Mouse (Mus musculus) heart, embryonic 16.5 days (tissue): ENCODE data around the gene Kndc1. TPM values are rescaled to one million over a fixed set of nuclear protein-coding genes. Genes with fewer than 3 reads are reported as not detected.

Experiments
- ATAC-seq: fragments of 200-750 bp; cut with Nextera tagmentation; replicated peaks from 2 replicates; pipeline ENCODE4 v1.8.0; 2017; ENCODE audit warnings: moderate number of reproducible peaks; ENCODE audit not compliant: insufficient read depth, low FRiP score; ENCODE audit errors: extremely low read depth
- H3K27ac ChIP-seq: fragments of 300-500 bp; sonication (generic); 2 replicates; pipeline ENCODE4 v1.5.1; 2014; ENCODE audit warnings: mild to moderate bottlenecking, low read length, control low read depth, moderate library complexity
- H3K27me3 ChIP-seq: fragments of 300-500 bp; sonication (generic); 2 replicates; pipeline ENCODE4 v1.6.1; 2014; ENCODE audit warnings: low read length, mixed read lengths; ENCODE audit not compliant: control insufficient read depth, insufficient read depth
- H3K36me3 ChIP-seq: fragments of 300-500 bp; sonication (generic); 2 replicates; pipeline ENCODE4 v1.6.1; 2014; ENCODE audit not compliant: control insufficient read depth, insufficient read depth
- H3K4me1 ChIP-seq: fragments of 300-500 bp; sonication (generic); 2 replicates; pipeline ENCODE4 v1.6.1; 2014; ENCODE audit warnings: low read length, mixed read lengths; ENCODE audit not compliant: control insufficient read depth, insufficient read depth
- H3K4me2 ChIP-seq: fragments of 300-500 bp; sonication (generic); 2 replicates; pipeline ENCODE4 v1.6.1; 2014; ENCODE audit warnings: low read depth, mild to moderate bottlenecking, control low read depth, low read length
- H3K4me3 ChIP-seq: fragments of 300-500 bp; sonication (generic); 2 replicates; pipeline ENCODE4 v1.5.1; 2014; ENCODE audit warnings: mild to moderate bottlenecking, control low read depth, low read length
- H3K9ac ChIP-seq: fragments of 300-500 bp; sonication (generic); 2 replicates; pipeline ENCODE4 v1.6.1; 2014; ENCODE audit warnings: low read length, control low read depth
- H3K9me3 ChIP-seq: fragments of 300-500 bp; sonication (generic); replicated peaks from 2 replicates; pipeline ENCODE4 v1.6.1; 2016; ENCODE audit warnings: low read length; ENCODE audit not compliant: control insufficient read depth
- WGBS: fragments of 180-500 bp; shearing (Covaris S2); extraction: QIAGEN DNeasy Blood & Tissue Kit; methylation state at CpG from one replicate; pipeline ENCODE4 v1.1.7; 2014; 5-methylcytosine and 5-hydroxymethylcytosine counted together
- polyA plus RNA-seq: library from polyadenylated mRNA; unstranded; fragments of >200 nt; fragmentation: Nextera tagmentation; extraction: Ambion mirVana; gene quantifications from 2 replicates; pipeline ENCODE4 v1.2.1, GENCODE M21; 2015

Kndc1 gene
- polyA plus RNA-seq, 1 experiment from 2014 or later = 0.47 TPM

GRCm38 (mm10) chr7:139951079-139951478, 56.6 kb downstream of the Kndc1 start:
- WGBS = 5% methylated on average over 16 of the region's 16 CpGs
- Histone ChIP-seq H3K36me3 (no peaks in the 10 kb centered on the region), H3K4me2 (peak overlapping the region; percentile 97), H3K27ac (peak overlapping the region; percentile 59), H3K4me1 (peaks cover 3% of the 10 kb centered on the region), H3K4me3 (peak overlapping the region; percentile 76), H3K27me3 (peaks cover 20% of the 10 kb centered on the region), H3K9ac (peak overlapping the region; percentile 68), H3K9me3 (no peaks in the 10 kb centered on the region)
- no peak for ATAC-seq

- Histone ChIP-seq H3K9me3 (no peaks in the 10 kb centered on the region), H3K27me3 (peaks cover 17% of the 10 kb centered on the region), H3K27ac (no peak overlapping the region), H3K36me3 (no peaks in the 10 kb centered on the region), H3K4me3 (no peak overlapping the region), H3K4me2 (no peak overlapping the region), H3K9ac (no peak overlapping the region), H3K4me1 (peaks cover 3% of the 10 kb centered on the region)
- 73% methylated on average over 6 of the region's 6 CpGs for WGBS
- ATAC-seq = no peak
Observed at GRCm38 (mm10) chr7:139951991-139952633, 57.6 kb downstream of the Kndc1 start.

- H3K9ac ChIP-seq = no peak overlapping the region
- H3K4me1 ChIP-seq = peaks cover 7% of the 10 kb centered on the region
- no peak overlapping the region for H3K4me3 ChIP-seq
- no peak for ATAC-seq
- WGBS = 78% methylated on average over 4 of the region's 4 CpGs
- no peak overlapping the region for H3K4me2 ChIP-seq
- H3K9me3 ChIP-seq = no peaks in the 10 kb centered on the region
- H3K27me3 ChIP-seq = peaks cover 7% of the 10 kb centered on the region
- H3K36me3 ChIP-seq = no peaks in the 10 kb centered on the region
- no peak overlapping the region for H3K27ac ChIP-seq
Observed at GRCm38 (mm10) chr7:139955505-139955904, 61.0 kb downstream of the Kndc1 start.

- no peak overlapping the region for H3K9ac ChIP-seq
- WGBS = 71% methylated on average over 3 of the region's 3 CpGs
- H3K36me3 ChIP-seq = no peaks in the 10 kb centered on the region
- H3K9me3 ChIP-seq = no peaks in the 10 kb centered on the region
- H3K4me2 ChIP-seq = no peak overlapping the region
- peaks cover 4% of the 10 kb centered on the region for H3K4me1 ChIP-seq
- no peak for ATAC-seq
- no peak overlapping the region for H3K27ac ChIP-seq
- no peak overlapping the region for H3K4me3 ChIP-seq
- H3K27me3 ChIP-seq = peaks cover 9% of the 10 kb centered on the region
Observed at GRCm38 (mm10) chr7:139956658-139957057, 62.2 kb downstream of the Kndc1 start.

- Histone ChIP-seq H3K9me3 (no peaks in the 10 kb centered on the region), H3K27ac (no peak overlapping the region), H3K9ac (no peak overlapping the region), H3K27me3 (peaks cover 9% of the 10 kb centered on the region), H3K4me3 (no peak overlapping the region), H3K36me3 (no peaks in the 10 kb centered on the region), H3K4me1 (peaks cover 4% of the 10 kb centered on the region), H3K4me2 (no peak overlapping the region)
- ATAC-seq = no peak
- 42% methylated on average over 11 of the region's 11 CpGs for WGBS
Observed at GRCm38 (mm10) chr7:139957437-139957836, 62.9 kb downstream of the Kndc1 start.

GRCm38 (mm10) chr7:139957958-139958357, 63.5 kb downstream of the Kndc1 start:
- H3K9ac ChIP-seq = no peak overlapping the region
- H3K4me2 ChIP-seq = no peak overlapping the region
- no peak overlapping the region for H3K4me3 ChIP-seq
- peaks cover 4% of the 10 kb centered on the region for H3K4me1 ChIP-seq
- H3K27me3 ChIP-seq = peaks cover 9% of the 10 kb centered on the region
- no peak overlapping the region for H3K27ac ChIP-seq
- H3K36me3 ChIP-seq = no peaks in the 10 kb centered on the region
- ATAC-seq = no peak
- H3K9me3 ChIP-seq = no peaks in the 10 kb centered on the region
- 24% methylated on average over 11 of the region's 11 CpGs for WGBS

GRCm38 (mm10) chr7:139961141-139961540, 66.6 kb downstream of the Kndc1 start:
- Histone ChIP-seq H3K4me2 (no peak overlapping the region), H3K27me3 (peaks cover 9% of the 10 kb centered on the region), H3K27ac (no peak overlapping the region), H3K4me3 (no peak overlapping the region), H3K36me3 (no peaks in the 10 kb centered on the region), H3K9ac (no peak overlapping the region), H3K9me3 (no peaks in the 10 kb centered on the region), H3K4me1 (peaks cover 4% of the 10 kb centered on the region)
- WGBS = 81% methylated on average over 10 of the region's 10 CpGs
- no peak for ATAC-seq

- ATAC-seq = no peak
- Histone ChIP-seq H3K9me3 (no peaks in the 10 kb centered on the region), H3K9ac (no peak overlapping the region), H3K4me3 (no peak overlapping the region), H3K27me3 (peaks cover 11% of the 10 kb centered on the region), H3K4me1 (no peaks in the 10 kb centered on the region), H3K27ac (no peak overlapping the region), H3K36me3 (no peaks in the 10 kb centered on the region), H3K4me2 (no peak overlapping the region)
- WGBS = 48% methylated on average over 4 of the region's 4 CpGs
Observed at GRCm38 (mm10) chr7:139963814-139964213, 69.3 kb downstream of the Kndc1 start.

- Histone ChIP-seq H3K4me2 (no peak overlapping the region), H3K27ac (no peak overlapping the region), H3K9me3 (no peaks in the 10 kb centered on the region), H3K27me3 (peaks cover 8% of the 10 kb centered on the region), H3K4me3 (no peak overlapping the region), H3K9ac (no peak overlapping the region), H3K4me1 (no peaks in the 10 kb centered on the region), H3K36me3 (no peaks in the 10 kb centered on the region)
- WGBS = 20% methylated on average over 4 of the region's 4 CpGs
- ATAC-seq = no peak
Observed at GRCm38 (mm10) chr7:139967175-139967574, 72.7 kb downstream of the Kndc1 start.
